Mouse (Mus musculus) liver, adult 2 months (tissue): ENCODE measurements around the gene Rcan3. TPM values are rescaled to one million over a fixed set of nuclear protein-coding genes. Genes with fewer than 3 reads are reported as not detected.
A peak's percentile ranks its signal among the peaks of the same experiment; 100 is the strongest.

Experiments
- DNase-seq: peaks from one replicate; pipeline ENCODE4 v3.0.0-alpha.2; 2011; ENCODE audit warnings: low read depth, low spot score; ENCODE audit errors: extremely low read depth
- H3K27ac ChIP-seq: fragments of 200-500 bp; replicated peaks from 2 replicates; pipeline ENCODE4 v1.5.1; 2012; ENCODE audit warnings: low read depth, mild to moderate bottlenecking, control low read depth, inconsistent platforms, low read length; ENCODE audit not compliant: insufficient read depth
- H3K27me3 ChIP-seq: fragments of 200-500 bp; 2 replicates; pipeline ENCODE4 v1.6.1; 2012; ENCODE audit warnings: mild to moderate bottlenecking, moderate library complexity, low read length, inconsistent platforms; ENCODE audit not compliant: control insufficient read depth, insufficient read depth
- H3K36me3 ChIP-seq: fragments of 200-500 bp; 2 replicates; pipeline ENCODE4 v1.6.1; 2012; ENCODE audit warnings: low read length, inconsistent platforms; ENCODE audit not compliant: control insufficient read depth, insufficient read depth
- H3K4me1 ChIP-seq: fragments of 200-500 bp; 2 replicates; pipeline ENCODE4 v1.6.1; 2011; ENCODE audit warnings: low read length; ENCODE audit not compliant: control insufficient read depth, insufficient read depth
- H3K4me3 ChIP-seq: fragments of 200-500 bp; 2 replicates; pipeline ENCODE4 v1.5.1; 2011; ENCODE audit warnings: low read depth, mild to moderate bottlenecking, control low read depth, low read length, moderate library complexity; ENCODE audit not compliant: insufficient read depth
- H3K79me2 ChIP-seq: fragments of 200-500 bp; 2 replicates; pipeline ENCODE4 v1.6.1; 2012; ENCODE audit warnings: inconsistent platforms, mild to moderate bottlenecking, low read length, moderate library complexity; ENCODE audit not compliant: control insufficient read depth, insufficient read depth
- H3K9ac ChIP-seq: fragments of 200-500 bp; 2 replicates; pipeline ENCODE4 v1.6.1; 2012; ENCODE audit warnings: low read depth, mild to moderate bottlenecking, control low read depth, inconsistent platforms, low read length
- CTCF ChIP-seq: fragments of 200-500 bp; IDR thresholded peaks from 2 replicates; pipeline ENCODE4 v1.5.1; 2011; ENCODE audit warnings: low read depth, low read length, control low read depth
- POLR2A ChIP-seq: fragments of 200-500 bp; IDR thresholded peaks from 2 replicates; pipeline ENCODE4 v1.6.1; 2011; ENCODE audit warnings: low read length, control low read depth; ENCODE audit not compliant: insufficient read depth; ENCODE audit errors: extremely low read depth
- WGBS: fragments of 180-500 bp; shearing (Covaris S2); methylation state at CpG from one replicate; pipeline ENCODE4 v1.1.7; 2018; 5-methylcytosine and 5-hydroxymethylcytosine counted together
- polyA plus RNA-seq: library from polyadenylated mRNA; depleted of rRNA; stranded (reverse); fragments of >200 nt; gene quantifications from 2 replicates; pipeline ENCODE4 v1.2.3, GENCODE M21; 2012
- total RNA-seq: library from RNA; depleted of rRNA; stranded (reverse); fragments of >200 nt; gene quantifications from 2 replicates; pipeline ENCODE4 v1.2.3, GENCODE M21; 2014

The Rcan3 gene
- total and polyA plus RNA-seq, 2 experiments = 1.1 to 1.8 TPM

GRCm38 (mm10) chr4:135420961-135421360 is 12.7 kb downstream of the Rcan3 start:
- Histone ChIP-seq H3K36me3 (no peaks in the 10 kb centered on the region), H3K79me2 (no peaks in the 10 kb centered on the region), H3K4me1 (peaks cover 2% of the 10 kb centered on the region; the same call in 1 of the 2 replicates), H3K27ac (no peak overlapping the region), H3K27me3 (no peaks in the 10 kb centered on the region), H3K4me3 (no peak overlapping the region), H3K9ac (no peak overlapping the region)
- 47% methylated on average over 13 of the region's 13 CpGs for WGBS
- TF ChIP-seq CTCF (no peak), POLR2A (no peak)
- no peak for DNase-seq

DNA sequence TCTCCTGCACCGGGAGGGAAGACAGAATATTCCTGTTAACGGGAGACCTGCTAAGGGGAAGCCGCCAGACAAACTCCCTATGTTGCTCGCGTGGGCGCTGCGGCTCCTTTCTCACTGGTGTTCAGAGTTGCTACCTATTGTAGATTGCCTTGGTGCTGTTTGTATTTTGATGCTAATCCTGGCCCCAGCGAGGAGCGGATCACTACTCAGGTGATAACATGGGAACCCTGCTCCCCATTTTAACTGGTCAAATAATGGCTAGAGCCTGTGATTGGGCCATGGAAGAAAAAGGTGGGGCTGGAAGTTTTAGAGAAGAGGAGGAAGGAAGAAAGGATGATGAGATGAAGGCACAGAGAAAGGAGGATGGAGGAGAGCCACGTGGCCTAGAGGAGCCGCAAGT is 13.2 kb downstream of the Rcan3 start:
- Histone ChIP-seq H3K36me3 (no peaks in the 10 kb centered on the region), H3K27me3 (no peaks in the 10 kb centered on the region), H3K9ac (no peak overlapping the region), H3K79me2 (no peaks in the 10 kb centered on the region), H3K4me1 (peaks cover 2% of the 10 kb centered on the region; the same call in 1 of the 2 replicates), H3K4me3 (no peak overlapping the region), H3K27ac (no peak overlapping the region)
- 89% methylated on average over 11 of the region's 11 CpGs for WGBS
- TF ChIP-seq POLR2A = no peak
- TF ChIP-seq CTCF = no peak
- DNase-seq = no peak

DNA sequence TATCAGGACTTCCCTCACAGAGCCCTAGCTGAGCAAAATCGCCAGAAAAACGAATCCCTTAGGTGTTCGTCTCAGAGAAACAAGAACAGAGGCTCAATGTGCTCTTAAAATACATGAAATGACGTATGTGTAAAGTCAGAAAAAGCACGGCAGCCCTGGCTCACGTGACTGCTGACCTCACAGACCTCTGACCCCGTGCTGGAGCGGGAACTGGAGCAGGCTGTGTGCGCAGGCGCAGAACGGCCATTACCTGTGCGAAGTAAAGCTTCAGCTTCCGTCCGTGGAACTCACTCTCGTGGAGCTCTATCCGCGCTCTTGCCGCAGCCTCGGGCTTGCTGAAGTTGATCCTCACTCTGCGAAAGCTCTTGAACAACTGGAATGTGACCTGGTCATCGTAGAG is 13.7 kb downstream of the Rcan3 start:
- TF ChIP-seq POLR2A (no peak), CTCF (no peak)
- Histone ChIP-seq H3K36me3 (no peaks in the 10 kb centered on the region), H3K4me1 (peaks cover 2% of the 10 kb centered on the region; the same call in 1 of the 2 replicates), H3K4me3 (no peak overlapping the region), H3K27me3 (no peaks in the 10 kb centered on the region), H3K27ac (no peak overlapping the region), H3K9ac (no peak overlapping the region), H3K79me2 (no peaks in the 10 kb centered on the region)
- DNase-seq = peak; percentile 72
- 90% methylated on average over 21 of the region's 21 CpGs for WGBS

DNA sequence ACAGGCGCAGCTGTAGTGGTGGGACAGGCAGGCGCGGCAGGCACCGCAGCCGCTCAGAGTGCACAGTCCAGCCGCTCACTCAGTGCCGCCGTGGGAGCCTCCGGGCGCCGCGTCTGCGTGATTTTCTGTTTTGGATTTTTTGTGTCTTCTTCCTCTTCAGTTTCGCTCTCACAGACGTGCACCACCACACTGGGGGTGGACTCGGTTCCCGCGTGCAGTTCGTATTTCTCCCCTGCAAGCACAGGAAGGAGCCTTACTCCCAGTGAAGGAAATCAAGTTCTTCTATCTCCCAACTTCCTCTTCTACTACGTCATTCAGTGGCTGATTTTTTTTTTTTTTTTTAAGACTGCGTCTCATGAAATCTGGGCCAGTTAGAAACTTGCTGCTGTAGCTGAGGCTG is 17.3 kb downstream of the Rcan3 start:
- no peaks in the 10 kb centered on the region for H3K36me3 ChIP-seq
- H3K27ac ChIP-seq = no peak overlapping the region; the same call in 1 of the 2 replicates
- no peaks in the 10 kb centered on the region for H3K79me2 ChIP-seq
- no peak for TF ChIP-seq CTCF
- TF ChIP-seq POLR2A = no peak
- peak overlapping the region; percentile 33; the same call in 1 of the 2 replicates for H3K9ac ChIP-seq
- H3K4me3 ChIP-seq = peak overlapping the region; percentile 39
- no peaks in the 10 kb centered on the region for H3K27me3 ChIP-seq
- H3K4me1 ChIP-seq = peaks cover 2% of the 10 kb centered on the region; the same call in 1 of the 2 replicates
- WGBS = 78% methylated on average over 21 of the region's 21 CpGs
- DNase-seq = peak; percentile 24

DNA sequence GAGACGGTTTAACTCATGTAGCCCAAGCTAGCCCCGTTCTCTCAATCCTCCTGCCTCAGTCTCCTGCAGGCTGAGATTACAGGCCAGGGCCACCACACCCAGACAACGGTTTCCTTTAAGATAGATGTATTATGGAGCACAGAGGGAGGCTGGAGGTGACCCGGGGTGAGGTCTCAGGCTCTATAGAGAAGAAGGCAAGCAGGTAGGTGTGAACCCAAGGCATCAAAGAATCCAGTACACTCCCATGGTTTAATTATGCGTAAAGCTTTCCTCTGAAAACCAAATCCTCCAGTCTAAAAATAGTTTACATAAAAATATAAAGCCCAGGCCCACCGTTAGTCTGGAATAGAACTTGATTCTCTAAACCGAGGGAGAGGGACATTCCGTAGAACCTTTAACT is 20.2 kb downstream of the Rcan3 start:
- Histone ChIP-seq H3K27ac (no peak overlapping the region), H3K4me3 (no peak overlapping the region), H3K9ac (no peak overlapping the region), H3K79me2 (no peaks in the 10 kb centered on the region), H3K36me3 (no peaks in the 10 kb centered on the region), H3K27me3 (no peaks in the 10 kb centered on the region), H3K4me1 (no peaks in the 10 kb centered on the region)
- TF ChIP-seq POLR2A (no peak), CTCF (no peak)
- DNase-seq = no peak
- 85% methylated on average over 8 of the region's 8 CpGs for WGBS

- peak; percentile 98 for TF ChIP-seq CTCF
- no peak for TF ChIP-seq POLR2A
- H3K27me3 ChIP-seq = no peaks in the 10 kb centered on the region
- no peak overlapping the region for H3K27ac ChIP-seq
- no peak overlapping the region for H3K4me3 ChIP-seq
- H3K79me2 ChIP-seq = no peaks in the 10 kb centered on the region
- DNase-seq = peak; percentile 45
- WGBS = 28% methylated on average over 4 of the region's 4 CpGs
- H3K9ac ChIP-seq = no peak overlapping the region
- H3K36me3 ChIP-seq = no peaks in the 10 kb centered on the region
- no peaks in the 10 kb centered on the region for H3K4me1 ChIP-seq
Observed at GRCm38 (mm10) chr4:135411633-135412032, 22.0 kb downstream of the Rcan3 start.
